Mouse (Mus musculus): ENCODE results near the gene Gsap. TPM values are rescaled to one million over a fixed set of nuclear protein-coding genes. Genes with fewer than 3 reads are reported as not detected.

Gene Gsap
- polyA plus RNA-seq, 1 experiment from 2014 or later, result 44.6 TPM

GRCm38 (mm10) chr5:21163421-21163820 lies 22.6 kb upstream of the Gsap start:
- no peaks in the 10 kb centered on the region for H3K27me3 ChIP-seq (replicated peaks; ENCODE audit: insufficient read depth, low read length)
- H3K4me2 ChIP-seq (replicated peaks; ENCODE audit: low read depth, low read length), result no peak overlapping the region
- H3K4me1 ChIP-seq (ENCODE audit: insufficient read depth, low read depth, low read length), result no peaks in the 10 kb centered on the region
- ATAC-seq (no peak), DNase-seq (ENCODE audit: low spot score) (no peak)
- TF ChIP-seq EP300 (IDR thresholded peaks at IDR 0.05) (no peak), CTCF (IDR thresholded peaks at IDR 0.05) (no peak)
- H3K9me3 ChIP-seq (ENCODE audit: low read length), result no peaks in the 10 kb centered on the region
- no peak overlapping the region for H3K9ac ChIP-seq (replicated peaks; ENCODE audit: low read depth)
- H3K4me3 ChIP-seq (ENCODE audit: low read depth, low read length), result no peak overlapping the region
- 83% methylated on average over 3 of the region's 3 CpGs for WGBS
- H3K27ac ChIP-seq (ENCODE audit: low read length), result no peak overlapping the region
- no peaks in the 10 kb centered on the region for H3K36me3 ChIP-seq (ENCODE audit: insufficient read depth, low read length)

GRCm38 (mm10) chr5:21168689-21169345 lies 17.2 kb upstream of the Gsap start:
- no peak for TF ChIP-seq CTCF (IDR thresholded peaks at IDR 0.05)
- no peak for TF ChIP-seq EP300 (IDR thresholded peaks at IDR 0.05)
- Histone ChIP-seq H3K36me3 (ENCODE audit: insufficient read depth, low read length) (no peaks in the 10 kb centered on the region), H3K27ac (ENCODE audit: low read length) (no peak overlapping the region), H3K4me2 (replicated peaks; ENCODE audit: low read depth, low read length) (no peak overlapping the region), H3K9ac (replicated peaks; ENCODE audit: low read depth) (no peak overlapping the region), H3K4me3 (ENCODE audit: low read depth, low read length) (no peak overlapping the region), H3K4me1 (ENCODE audit: insufficient read depth, low read depth, low read length) (no peaks in the 10 kb centered on the region), H3K27me3 (replicated peaks; ENCODE audit: insufficient read depth, low read length) (no peaks in the 10 kb centered on the region), H3K9me3 (ENCODE audit: low read length) (no peaks in the 10 kb centered on the region)
- 50% methylated on average over 8 of the region's 8 CpGs for WGBS
- DNase-seq (ENCODE audit: low spot score), result peak; percentile 65
- ATAC-seq, result no peak

GRCm38 (mm10) chr5:21169346-21169745 lies 16.7 kb upstream of the Gsap start:
- DNase-seq (ENCODE audit: low spot score) (no peak), ATAC-seq (no peak)
- Histone ChIP-seq H3K9me3 (ENCODE audit: low read length) (no peaks in the 10 kb centered on the region), H3K9ac (replicated peaks; ENCODE audit: low read depth) (no peak overlapping the region), H3K4me1 (ENCODE audit: insufficient read depth, low read depth, low read length) (no peaks in the 10 kb centered on the region), H3K4me3 (ENCODE audit: low read depth, low read length) (no peak overlapping the region), H3K27me3 (replicated peaks; ENCODE audit: insufficient read depth, low read length) (no peaks in the 10 kb centered on the region), H3K4me2 (replicated peaks; ENCODE audit: low read depth, low read length) (no peak overlapping the region), H3K27ac (ENCODE audit: low read length) (no peak overlapping the region), H3K36me3 (ENCODE audit: insufficient read depth, low read length) (no peaks in the 10 kb centered on the region)
- 82% methylated on average over 3 of the region's 3 CpGs for WGBS
- TF ChIP-seq CTCF (IDR thresholded peaks at IDR 0.05) (no peak), EP300 (IDR thresholded peaks at IDR 0.05) (no peak)

- Histone ChIP-seq H3K9ac (replicated peaks; ENCODE audit: low read depth) (no peak overlapping the region), H3K4me3 (ENCODE audit: low read depth, low read length) (no peak overlapping the region), H3K9me3 (ENCODE audit: low read length) (no peaks in the 10 kb centered on the region), H3K36me3 (ENCODE audit: insufficient read depth, low read length) (no peaks in the 10 kb centered on the region), H3K4me1 (ENCODE audit: insufficient read depth, low read depth, low read length) (no peaks in the 10 kb centered on the region), H3K27me3 (replicated peaks; ENCODE audit: insufficient read depth, low read length) (no peaks in the 10 kb centered on the region), H3K4me2 (replicated peaks; ENCODE audit: low read depth, low read length) (no peak overlapping the region), H3K27ac (ENCODE audit: low read length) (no peak overlapping the region)
- no peak for ATAC-seq
- DNase-seq (ENCODE audit: low spot score), result no peak
- TF ChIP-seq EP300 (IDR thresholded peaks at IDR 0.05), result no peak
- no peak for TF ChIP-seq CTCF (IDR thresholded peaks at IDR 0.05)
- WGBS, result 97% methylated on average over 1 of the region's 1 CpGs
These were observed 16.2 kb upstream of the Gsap start for GRCm38 (mm10) chr5:21169877-21170276.

GRCm38 (mm10) chr5:21170440-21170839 lies 15.6 kb upstream of the Gsap start:
- H3K4me3 ChIP-seq (ENCODE audit: low read depth, low read length), result no peak overlapping the region
- DNase-seq (ENCODE audit: low spot score) (no peak), ATAC-seq (no peak)
- no peak overlapping the region for H3K9ac ChIP-seq (replicated peaks; ENCODE audit: low read depth)
- no peaks in the 10 kb centered on the region for H3K36me3 ChIP-seq (ENCODE audit: insufficient read depth, low read length)
- no peaks in the 10 kb centered on the region for H3K4me1 ChIP-seq (ENCODE audit: insufficient read depth, low read depth, low read length)
- H3K9me3 ChIP-seq (ENCODE audit: low read length), result no peaks in the 10 kb centered on the region
- H3K4me2 ChIP-seq (replicated peaks; ENCODE audit: low read depth, low read length), result no peak overlapping the region
- 39% methylated on average over 4 of the region's 4 CpGs for WGBS
- H3K27ac ChIP-seq (ENCODE audit: low read length), result no peak overlapping the region
- TF ChIP-seq EP300 (IDR thresholded peaks at IDR 0.05) (no peak), CTCF (IDR thresholded peaks at IDR 0.05) (no peak)
- no peaks in the 10 kb centered on the region for H3K27me3 ChIP-seq (replicated peaks; ENCODE audit: insufficient read depth, low read length)

GRCm38 (mm10) chr5:21170898-21171297 lies 15.2 kb upstream of the Gsap start:
- WGBS, result 58% methylated on average over 5 of the region's 5 CpGs
- ATAC-seq, result no peak
- TF ChIP-seq EP300 (IDR thresholded peaks at IDR 0.05) (no peak), CTCF (IDR thresholded peaks at IDR 0.05) (no peak)
- Histone ChIP-seq H3K4me1 (ENCODE audit: insufficient read depth, low read depth, low read length) (no peaks in the 10 kb centered on the region), H3K36me3 (ENCODE audit: insufficient read depth, low read length) (no peaks in the 10 kb centered on the region), H3K27me3 (replicated peaks; ENCODE audit: insufficient read depth, low read length) (no peaks in the 10 kb centered on the region), H3K4me3 (ENCODE audit: low read depth, low read length) (no peak overlapping the region), H3K9me3 (ENCODE audit: low read length) (no peaks in the 10 kb centered on the region), H3K27ac (ENCODE audit: low read length) (no peak overlapping the region), H3K9ac (replicated peaks; ENCODE audit: low read depth) (no peak overlapping the region), H3K4me2 (replicated peaks; ENCODE audit: low read depth, low read length) (no peak overlapping the region)
- DNase-seq (ENCODE audit: low spot score), result no peak

- Histone ChIP-seq H3K36me3 (ENCODE audit: insufficient read depth, low read length) (no peaks in the 10 kb centered on the region), H3K27ac (ENCODE audit: low read length) (no peak overlapping the region), H3K4me1 (ENCODE audit: insufficient read depth, low read depth, low read length) (no peaks in the 10 kb centered on the region), H3K4me3 (ENCODE audit: low read depth, low read length) (no peak overlapping the region), H3K27me3 (replicated peaks; ENCODE audit: insufficient read depth, low read length) (no peaks in the 10 kb centered on the region), H3K9me3 (ENCODE audit: low read length) (no peaks in the 10 kb centered on the region), H3K9ac (replicated peaks; ENCODE audit: low read depth) (no peak overlapping the region), H3K4me2 (replicated peaks; ENCODE audit: low read depth, low read length) (no peak overlapping the region)
- DNase-seq (ENCODE audit: low spot score), result no peak
- ATAC-seq, result no peak
- TF ChIP-seq CTCF (IDR thresholded peaks at IDR 0.05) (no peak), EP300 (IDR thresholded peaks at IDR 0.05) (no peak)
- WGBS, result 42% methylated on average over 6 of the region's 6 CpGs
These were observed 14.7 kb upstream of the Gsap start for GRCm38 (mm10) chr5:21171336-21171735.

Measured in lung, postnatal 0 days (tissue).